Mouse (Mus musculus) cerebellum, adult 11-12 months (tissue): ENCODE measurements around the gene Slc6a16.
"Not testable (repeated sequence)": the region's sequence is repeated elsewhere in the genome, so short reads cannot be mapped to it uniquely, and the experiment has no call there.

Experiments
- DNase-seq: peaks from one replicate; pipeline ENCODE4 v3.0.0; 2022

The Slc6a16 gene

DNA sequence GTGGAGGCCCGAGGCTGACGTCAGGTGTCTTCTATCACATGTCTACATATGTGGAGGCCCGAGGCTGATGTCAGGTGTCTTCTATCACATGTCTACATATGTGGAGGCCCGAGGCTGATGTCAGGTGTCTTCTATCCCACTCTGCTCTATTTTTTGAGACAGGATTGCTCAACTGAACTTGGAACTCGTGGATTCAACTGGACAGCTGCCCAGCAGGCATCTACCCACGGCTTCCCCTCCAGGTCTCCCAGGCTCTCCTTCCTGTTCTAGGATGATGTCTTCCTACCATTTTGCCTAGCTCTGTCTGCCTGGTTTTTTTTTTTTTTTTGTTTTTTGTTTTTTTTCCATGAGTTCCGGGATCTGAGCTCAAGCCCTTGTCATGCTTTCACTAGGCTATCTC is 14.9 kb downstream of the Slc6a16 start:
- DNase-seq, result not testable (repeated sequence)

DNA sequence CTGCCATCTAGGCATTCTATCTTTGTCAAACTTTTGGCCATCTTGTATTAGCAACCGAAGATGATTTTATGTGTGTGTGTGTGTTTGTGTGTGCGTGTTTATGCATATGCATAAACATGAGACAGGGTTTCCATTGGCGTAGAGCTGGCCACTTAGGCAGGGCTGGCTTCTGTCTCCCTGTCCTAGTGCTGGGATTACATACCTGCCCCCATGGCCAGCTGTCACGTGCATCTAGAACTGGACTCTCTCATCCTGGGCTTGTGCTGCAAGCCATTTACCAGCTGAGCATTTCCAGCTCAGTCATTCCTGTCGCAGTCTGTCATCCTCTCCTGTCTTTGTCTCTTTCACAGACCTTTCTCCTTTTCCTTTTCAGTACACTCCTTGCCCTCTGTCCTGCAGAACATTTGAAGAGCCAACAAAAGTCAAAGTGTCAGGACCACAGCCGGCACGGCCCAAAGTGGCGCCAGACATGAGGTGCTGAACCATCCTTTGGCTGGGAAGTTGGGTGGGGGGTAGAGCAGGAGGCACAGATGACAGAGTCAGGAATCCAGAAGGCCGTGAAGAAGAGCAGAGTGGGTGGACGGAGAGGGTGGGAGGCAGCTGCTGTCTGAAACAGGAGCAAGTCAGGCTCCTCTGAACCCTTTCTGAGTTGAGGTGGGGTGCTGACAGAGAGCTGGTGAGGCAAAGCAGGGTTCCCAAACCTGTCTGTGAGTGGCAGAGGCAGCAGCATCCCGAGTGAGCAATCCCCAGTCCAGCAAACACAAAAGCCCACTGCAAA is 16.4 kb downstream of the Slc6a16 start:
- DNase-seq, result no peak

DNA sequence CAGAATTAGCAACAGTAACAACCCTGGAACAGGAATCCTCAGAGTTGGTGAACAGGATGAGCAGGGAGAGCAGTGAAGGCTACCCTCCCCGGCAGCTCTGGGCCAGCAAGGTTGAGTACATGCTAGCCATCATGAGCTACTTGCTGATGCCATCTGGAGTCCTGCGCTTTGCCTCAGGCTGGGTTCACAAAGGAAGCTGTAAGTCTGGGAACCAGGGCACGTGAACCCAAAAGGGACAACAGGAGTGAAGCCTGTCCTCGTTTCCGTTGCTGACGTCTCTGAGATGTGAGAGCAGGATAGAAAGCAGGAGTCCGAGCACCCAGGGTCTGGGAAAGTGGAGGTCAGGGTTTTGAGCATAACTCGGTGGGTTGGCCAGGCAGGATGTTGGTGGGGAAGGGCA is 18.4 kb downstream of the Slc6a16 start:
- no peak for DNase-seq

DNA sequence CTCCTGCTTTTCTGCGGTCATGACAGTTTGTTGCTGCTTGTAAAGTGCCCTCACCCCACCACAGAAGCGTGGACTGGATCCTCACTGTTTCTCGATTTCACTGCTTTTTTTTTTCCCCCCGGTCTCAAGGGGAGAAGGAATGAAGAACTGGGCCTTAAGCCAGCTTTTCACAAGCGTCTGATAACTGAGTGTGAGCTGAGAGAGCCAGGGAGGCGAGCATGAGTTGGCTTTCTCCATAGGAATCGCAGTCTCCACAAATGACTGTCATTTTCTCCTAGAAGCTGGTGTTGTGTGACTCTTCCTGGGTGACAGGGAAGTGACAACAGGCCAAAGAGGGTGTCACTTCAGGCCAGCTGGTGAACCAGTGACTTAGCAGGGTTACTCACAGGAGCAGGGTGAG is 21.4 kb downstream of the Slc6a16 start:
- no peak for DNase-seq

DNA sequence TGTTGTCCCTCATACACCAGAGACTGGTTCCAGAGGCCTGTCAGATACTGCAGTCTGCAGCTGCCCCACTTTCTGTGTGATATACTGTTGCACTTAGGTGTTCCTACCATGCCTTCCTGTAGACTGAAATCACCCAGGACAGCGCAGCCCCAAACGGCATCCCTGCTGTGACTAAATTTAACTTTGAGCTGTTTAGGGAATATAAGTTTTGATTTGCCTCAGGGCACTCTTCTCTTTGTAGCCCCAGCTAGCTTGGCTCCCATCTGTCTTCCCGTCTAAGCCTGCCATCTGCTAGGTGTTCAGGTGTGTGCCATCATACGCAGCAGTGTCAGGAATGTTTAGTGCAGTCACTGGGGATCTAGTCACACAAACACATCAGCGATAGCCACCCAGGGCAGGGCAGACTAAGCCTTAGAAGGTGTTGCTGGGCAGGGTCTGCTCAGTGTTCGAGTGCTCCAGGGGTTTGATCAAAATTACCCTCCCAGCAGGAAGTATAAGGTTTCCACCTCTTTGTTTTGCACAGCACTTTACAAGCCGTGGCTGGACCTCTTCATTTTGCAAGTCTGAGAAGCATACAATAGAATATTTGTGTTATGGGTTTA is 22.2 kb downstream of the Slc6a16 start:
- DNase-seq, result no peak

DNA sequence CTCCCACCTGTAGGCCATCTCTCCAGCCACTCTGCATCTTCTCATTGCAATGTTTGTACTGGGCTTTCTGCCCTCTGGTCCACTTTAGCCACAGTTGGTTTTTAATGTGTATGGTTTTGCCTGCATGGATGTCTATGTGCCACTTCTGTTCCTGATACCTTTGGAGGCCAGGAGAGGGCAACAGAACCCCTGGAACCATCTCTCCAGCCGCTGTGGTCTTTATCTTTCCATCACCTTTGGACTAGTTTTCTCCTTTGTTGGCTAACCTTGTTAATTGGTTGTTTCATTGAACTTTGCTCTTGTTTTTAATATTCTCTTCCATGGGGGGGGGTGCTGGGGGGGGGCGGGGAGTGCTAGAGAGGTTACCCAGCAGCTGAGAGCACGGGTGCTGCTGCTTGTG is 23.5 kb downstream of the Slc6a16 start:
- DNase-seq, result no peak

DNA sequence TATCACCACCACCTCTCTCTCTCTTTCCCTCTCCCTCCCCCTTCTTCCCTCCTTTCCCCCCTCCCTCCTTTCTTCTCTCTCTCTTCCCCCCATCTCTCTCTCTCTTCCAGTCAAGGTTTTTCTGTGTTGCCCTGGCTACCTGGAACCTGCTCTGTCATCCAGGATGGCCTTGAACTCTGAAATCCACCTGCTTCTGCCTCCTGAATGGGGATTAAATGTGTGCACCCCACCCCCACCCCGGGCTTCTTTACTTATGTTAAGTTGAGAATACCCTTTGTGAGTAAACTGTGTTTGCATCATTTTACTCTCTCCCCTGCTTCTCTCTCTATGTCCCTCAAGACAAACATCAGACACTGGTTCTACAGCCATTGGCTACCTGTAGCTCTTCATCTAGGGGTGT is 24.6 kb downstream of the Slc6a16 start:
- DNase-seq, result no peak

DNA sequence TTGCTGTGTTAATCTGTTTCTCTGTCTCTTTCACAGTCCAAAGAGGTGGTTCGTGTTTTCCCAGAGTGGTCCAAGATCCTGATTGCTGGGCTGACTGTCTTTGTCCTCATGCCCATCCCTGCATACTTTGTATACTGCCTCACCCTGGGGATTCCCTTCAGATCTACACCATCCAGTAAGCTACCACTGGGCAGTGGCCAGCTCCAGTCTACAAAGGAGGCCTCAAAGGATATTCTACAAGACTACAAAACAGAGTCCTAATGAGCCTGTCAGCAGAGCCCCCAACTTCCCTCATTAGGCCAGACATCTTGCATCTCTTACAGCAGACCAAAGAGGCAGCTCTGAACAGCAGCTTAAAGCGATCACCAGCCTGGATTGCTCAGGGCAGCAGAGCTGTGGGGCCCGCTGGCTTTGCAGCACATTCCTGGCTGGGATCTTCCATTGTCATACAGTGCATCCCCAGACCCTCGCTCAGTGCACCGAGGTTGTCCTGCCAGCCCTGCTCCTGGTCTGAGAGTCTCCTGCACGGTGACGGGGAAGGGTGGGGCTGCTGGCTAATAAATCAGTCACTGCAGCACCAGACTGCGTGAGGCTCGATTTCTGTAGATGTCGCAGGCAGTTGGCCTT is 32.0 kb downstream of the Slc6a16 start:
- DNase-seq, result no peak

DNA sequence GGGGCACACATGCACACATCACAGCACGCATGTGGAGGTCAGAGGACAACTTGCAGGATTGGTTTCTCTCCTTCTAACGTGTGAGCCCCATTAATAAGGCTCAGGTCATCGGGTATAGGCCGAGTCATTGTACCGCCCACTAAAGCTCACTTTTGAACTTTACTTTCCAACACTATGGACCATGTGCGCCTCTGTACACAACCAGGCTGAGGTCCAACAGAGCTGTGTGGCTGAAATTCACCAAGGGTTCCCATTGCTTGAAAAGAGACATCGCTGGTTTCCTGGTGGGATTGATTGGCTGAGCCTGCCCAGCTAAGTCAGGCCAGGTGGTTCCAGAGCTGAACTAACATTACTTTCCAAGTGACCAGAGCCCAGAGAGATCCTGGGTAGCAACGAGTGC is 32.8 kb downstream of the Slc6a16 start:
- no peak for DNase-seq

DNA sequence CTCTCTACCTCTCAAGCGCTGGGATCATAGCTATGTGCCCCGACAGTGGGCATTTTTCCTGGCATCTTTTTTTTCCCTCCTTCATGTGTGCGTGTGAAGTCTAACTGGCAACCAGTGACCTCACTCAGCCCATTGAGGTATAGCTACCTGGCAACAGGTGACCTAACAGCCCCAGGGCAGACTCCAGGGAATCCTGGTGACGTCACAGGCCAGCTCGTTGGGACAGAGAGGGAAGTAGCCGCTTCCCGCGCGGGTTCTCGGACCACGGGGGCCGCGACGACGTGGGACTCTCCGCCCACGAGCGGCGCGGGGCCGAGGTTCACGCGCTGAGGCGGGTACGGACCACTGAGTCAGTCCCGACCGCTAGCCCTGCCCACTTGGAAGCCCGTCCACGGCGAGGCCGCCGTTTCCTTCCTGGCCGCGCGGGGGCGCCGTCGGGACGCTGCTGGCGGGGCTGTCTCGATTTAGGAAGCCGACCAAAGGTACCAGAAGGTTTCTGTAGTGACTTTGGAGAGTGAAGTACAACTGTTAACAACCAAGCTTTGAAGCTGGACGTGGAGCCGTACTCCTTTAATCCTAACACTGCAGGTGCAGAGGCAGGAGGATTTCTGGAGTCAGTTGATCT is 36.4 kb downstream of the Slc6a16 start, which contains the start of gene Slc6a21:
TSS of gene Slc6a21 (plus strand) at position 378 of the 625 bp plus-strand sequence.
- peak; percentile 57 for DNase-seq

DNA sequence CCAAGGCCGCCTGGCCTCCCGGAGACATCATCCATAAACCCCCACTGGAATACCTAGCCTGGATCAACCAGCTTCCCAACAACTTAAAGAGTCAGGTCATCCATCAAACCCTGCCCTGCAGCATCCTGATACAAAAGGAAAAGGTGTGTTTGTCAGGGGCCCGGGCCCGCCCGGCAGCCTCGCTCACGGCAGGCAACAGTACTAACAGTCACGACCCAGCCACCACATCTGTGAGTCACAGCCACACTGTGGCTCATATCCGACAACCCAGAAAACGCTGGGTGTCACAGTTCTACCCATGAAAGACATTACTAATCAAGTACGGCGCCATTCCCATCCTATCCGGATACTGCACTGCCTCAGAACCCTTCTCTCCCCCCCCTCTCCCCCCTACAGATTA is 45.6 kb downstream of the Slc6a16 start:
- no peak for DNase-seq

DNA sequence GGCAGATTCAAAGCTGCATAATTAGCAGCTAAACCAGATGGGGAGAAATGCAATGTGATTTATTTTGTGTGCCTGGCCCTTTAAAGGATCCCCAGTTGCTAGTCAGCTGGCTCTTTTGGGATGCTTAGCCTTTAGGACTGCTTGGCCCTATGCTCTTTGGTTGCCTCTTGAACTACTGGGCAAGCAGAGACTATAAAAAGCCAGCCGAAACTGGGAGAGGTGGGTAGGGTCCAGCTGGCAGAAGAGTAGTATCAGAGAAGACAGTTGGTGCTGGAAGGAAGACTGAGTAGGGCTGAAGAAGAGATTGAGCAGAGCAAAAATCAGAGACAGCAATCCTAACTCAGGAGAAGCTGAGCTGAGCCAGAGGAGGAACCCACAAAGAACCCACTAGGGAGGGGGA is 55.7 kb downstream of the Slc6a16 start:
- DNase-seq, result no peak

DNA sequence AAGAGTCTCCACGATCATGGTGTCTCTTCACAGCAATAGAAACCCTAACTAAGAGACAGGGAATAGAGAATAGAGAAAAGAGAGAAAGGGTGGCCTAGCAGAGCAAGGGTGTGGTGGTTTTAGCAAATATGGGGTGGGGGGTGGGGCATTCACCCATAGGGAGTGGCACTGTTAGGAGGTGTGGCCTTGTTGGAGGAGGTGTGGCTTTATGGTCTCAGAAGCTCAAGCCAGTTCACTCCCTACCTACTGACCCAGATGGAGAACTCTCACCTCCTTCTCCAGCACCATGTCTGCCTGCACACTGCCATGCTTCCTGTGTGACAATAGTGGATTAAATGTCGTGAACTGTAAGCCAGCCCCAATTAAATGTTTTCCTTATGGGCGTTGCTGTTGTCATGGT is 56.7 kb downstream of the Slc6a16 start:
- DNase-seq, result no peak

DNA sequence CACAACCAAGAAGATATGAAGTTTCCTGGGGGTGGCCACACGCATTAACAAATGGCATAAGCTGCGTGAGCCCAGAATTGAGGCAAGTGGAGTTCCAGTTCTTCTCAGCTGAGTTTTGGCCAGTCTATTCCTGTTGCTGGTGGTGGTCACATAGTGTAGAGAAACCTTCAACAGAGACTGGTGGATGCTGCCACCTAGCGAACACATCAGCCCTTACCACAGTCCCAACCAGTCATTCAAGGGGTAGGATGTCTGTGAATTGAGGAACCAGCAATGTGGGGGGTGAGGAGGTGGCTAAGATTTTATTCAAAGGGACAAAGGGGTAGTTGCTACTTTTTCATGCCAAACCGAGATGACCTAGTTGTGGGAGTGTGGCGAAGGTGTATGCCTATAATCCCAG is 58.9 kb downstream of the Slc6a16 start:
- no peak for DNase-seq

DNA sequence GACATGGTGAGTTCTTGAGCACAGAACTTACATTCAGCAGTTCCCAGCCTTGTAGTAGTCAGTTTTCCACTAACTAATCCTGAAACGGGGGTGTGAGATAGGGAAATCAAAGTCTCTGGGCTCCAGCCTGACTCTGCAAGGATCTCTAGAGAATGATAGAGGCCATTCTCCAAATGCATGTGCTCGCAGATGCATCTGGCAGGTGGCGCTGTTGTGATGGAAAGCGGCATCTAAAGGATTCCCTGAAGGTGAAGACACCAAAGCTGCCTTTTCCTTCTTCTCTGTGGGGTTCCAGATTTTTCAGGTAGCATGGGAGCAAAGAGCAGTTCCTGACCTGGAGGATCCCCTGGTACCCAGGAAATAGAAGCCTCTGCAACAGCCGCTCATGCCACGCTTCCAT is 59.4 kb downstream of the Slc6a16 start:
- peak; percentile 53 for DNase-seq

DNA sequence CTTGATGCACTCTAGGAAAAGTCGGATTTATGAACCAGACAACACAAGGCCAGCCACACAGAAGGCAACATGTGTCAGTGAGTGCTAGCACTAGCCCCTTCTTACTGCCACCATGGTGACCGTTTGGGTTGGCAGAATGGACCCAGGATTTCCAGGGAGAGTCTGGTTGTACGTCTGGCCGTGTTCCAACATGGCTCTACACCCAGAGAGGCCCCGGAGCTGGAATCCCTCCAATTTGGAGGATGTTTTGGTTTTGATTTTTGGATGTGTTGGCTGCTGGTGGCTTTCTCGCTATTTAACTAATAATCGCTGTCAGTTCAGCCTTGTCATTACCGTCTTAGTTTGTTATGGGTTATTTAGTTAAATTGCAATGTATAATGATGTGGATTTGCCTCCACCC is 61.7 kb downstream of the Slc6a16 start:
- no peak for DNase-seq

DNA sequence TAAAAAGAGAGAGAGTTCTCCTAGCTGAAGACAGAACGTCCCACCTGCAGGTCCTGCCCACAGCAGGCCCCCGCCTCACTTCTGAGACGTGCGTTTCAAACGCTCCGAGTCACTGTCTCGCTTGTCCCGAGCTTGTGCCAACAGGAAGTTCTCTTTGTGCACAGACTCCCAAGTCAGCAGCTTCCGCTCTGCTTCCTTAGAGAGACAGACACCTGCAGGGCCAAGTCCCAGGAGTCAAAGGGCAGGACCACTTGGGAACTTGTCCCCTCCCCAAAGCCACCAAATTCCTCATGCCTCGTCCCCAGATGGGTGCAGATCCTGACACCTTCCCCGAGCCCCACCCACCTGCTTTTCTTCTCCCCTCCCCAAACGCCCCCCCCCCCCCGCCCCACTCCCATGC is 64.0 kb downstream of the Slc6a16 start:
- no peak for DNase-seq

DNA sequence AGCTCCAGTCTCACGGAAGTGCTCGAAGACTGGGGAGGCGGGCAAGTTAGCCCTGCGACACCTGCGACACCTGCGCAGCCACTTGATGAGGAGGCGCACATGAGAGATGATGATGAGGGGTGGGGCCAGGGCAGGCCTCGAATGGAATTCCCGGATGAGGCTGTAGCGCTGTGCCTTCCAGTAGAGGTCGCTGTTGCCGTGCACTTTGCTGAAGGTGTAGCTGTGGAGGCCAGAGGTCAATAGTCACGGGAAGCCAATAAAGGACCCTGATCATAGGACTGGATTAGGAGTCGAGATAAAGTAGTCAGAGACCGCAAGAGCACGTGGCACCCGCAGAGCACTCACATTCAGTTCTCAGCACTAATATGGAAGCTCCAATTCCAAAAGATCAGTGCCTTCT is 64.4 kb downstream of the Slc6a16 start:
- DNase-seq, result peak; percentile 86

DNA sequence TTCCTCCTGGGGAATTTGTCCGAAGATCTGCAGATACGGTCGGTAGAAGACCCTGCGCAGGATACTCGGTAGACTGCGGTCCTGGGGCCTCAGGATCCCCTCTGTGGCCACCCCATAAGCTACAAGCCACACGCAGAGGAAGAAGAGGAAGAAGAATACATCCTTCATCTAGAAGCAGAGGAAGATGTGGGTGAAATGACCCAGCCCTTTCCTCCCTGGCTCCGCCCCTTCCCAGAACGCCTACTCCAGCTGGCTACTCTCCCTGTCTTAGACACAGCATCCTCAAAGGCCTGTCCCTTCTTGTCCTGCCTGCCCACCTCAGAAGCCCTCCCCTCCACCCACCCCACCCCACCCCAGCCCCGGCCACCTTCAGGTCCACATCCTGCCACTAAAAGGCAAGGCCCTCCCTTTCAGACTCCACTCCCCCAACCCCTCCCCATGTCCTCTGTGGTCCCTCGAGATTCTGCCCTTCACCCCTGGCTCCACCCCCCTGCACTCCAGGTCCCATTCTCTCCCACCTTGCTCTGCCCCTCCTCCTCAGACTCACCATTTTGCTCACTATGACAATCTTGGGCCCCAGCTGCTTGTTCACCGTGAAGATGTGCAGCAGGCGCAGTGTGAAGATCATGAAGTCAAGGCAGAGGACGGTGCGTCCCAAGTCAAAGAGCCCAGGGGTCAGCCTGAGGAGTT is 67.8 kb downstream of the Slc6a16 start:
- no peak for DNase-seq

DNA sequence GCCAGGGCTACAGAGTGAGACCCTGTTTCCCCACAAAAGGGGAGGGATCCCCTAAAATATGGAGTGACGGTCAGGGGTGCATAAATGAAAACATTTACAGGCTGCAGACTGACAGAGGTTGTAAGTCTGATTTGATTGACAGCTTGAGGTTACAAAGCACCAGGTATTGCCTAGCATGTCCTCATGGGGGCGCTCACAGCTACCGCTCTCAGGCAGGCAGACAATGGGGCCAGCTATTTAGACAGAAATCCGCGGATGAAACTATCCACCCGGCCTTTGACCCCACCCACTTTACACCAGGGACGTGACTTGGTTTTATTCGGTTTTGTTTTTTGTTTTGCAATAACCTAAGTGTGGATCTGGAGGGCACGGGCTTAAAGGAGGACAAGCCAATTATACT is 68.6 kb downstream of the Slc6a16 start:
- DNase-seq, result no peak

DNA sequence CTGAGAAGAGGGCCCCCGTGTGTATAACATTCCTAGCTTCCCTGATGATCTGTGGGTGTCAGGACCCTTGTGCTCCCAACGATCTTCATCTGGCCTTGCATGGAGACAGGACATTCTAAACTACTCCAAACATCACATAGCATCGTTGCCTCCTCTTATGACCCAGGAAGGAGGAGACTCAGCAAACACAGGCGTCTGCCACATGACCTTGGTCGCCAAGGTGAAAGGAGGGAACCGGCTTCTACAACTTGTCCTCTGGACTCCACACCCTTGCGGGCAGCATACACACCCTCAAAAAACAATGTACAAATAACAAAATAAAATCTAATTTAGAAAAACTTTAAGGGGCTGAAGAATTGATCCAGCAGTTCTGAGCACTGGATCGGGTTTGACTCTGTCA is 71.1 kb downstream of the Slc6a16 start:
- no peak for DNase-seq

DNA sequence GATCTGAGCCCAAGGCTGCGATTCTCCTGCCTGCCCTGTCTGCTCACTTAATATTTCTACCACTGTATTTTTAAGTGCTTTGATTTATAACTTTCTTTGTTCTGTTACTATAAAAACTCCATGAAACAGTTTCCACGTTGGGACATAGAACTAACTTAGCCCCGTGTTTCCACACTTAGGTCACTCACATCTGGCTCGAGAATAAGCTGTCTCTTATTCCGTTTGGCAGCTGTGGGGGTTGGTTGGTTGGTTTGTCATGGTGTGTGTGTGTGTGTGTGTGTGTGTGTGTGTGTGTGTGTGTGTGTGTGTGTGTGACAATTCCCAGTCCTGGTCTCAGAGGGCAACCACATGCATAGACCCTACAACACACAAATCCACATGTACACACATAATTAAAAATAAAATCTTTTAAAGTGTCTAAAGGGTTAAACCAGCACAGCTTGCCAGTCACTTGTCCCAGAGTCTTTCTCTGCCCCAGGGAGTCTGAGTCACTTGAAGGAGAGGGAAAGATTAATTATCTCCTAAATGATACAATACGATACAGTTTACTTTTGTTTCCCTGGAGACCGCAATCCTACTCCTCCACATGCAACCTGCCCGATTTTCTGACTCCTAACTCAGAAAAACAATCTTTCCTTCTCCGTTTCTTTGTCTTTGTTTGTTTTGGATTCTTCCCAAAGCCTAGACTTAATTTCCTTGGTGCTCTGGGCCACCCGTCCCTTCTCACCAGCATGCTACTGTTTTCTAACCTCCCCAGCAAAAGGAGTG is 72.0 kb downstream of the Slc6a16 start:
- DNase-seq, result no peak

DNA sequence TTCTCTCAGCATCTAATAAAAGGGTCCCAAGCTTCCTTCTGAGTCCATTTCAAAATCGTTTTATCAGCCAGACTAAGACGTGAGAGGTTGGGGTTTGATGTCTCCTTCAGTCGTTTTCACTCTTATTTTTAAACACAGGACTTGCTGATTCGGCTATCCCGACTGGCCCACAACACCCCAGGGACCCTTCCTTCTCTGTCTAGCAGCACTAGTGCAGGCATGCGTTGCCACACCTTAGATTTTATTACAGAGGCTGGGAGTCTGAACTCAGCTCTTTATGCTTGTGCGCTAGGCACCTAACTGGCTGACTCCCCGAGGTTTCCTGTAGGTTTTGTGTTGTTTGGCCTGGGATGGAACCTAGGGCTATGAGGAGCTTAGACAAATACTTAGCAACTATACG is 72.6 kb downstream of the Slc6a16 start:
- no peak for DNase-seq
